Mouse (Mus musculus) gastrocnemius, adult 18-20 months (tissue): Measurements from ENCODE around the gene Opn4. TPM values are rescaled to one million over a fixed set of nuclear protein-coding genes. Genes with fewer than 3 reads are reported as not detected.
A peak's percentile ranks its signal among the peaks of the same experiment; 100 is the strongest.

ENCODE experiments used
- DNase-seq: peaks from one replicate; pipeline ENCODE4 v3.0.0; 2021; ENCODE audit warnings: low spot score
- long read RNA-seq, 2 experiments: library from polyadenylated mRNA; stranded (forward); transcript quantifications; one replicate each; pipeline ENCODE4 v2.0.0; 2021
- total RNA-seq, 2 experiments: library from RNA; stranded (reverse); gene quantifications; 2 replicates each; pipeline ENCODE4 v1.2.3; 2021

Opn4 gene
- not detected for total RNA-seq
- long read RNA-seq, experiment 1 = 0 reads
- long read RNA-seq, experiment 2 = 0 reads

DNA sequence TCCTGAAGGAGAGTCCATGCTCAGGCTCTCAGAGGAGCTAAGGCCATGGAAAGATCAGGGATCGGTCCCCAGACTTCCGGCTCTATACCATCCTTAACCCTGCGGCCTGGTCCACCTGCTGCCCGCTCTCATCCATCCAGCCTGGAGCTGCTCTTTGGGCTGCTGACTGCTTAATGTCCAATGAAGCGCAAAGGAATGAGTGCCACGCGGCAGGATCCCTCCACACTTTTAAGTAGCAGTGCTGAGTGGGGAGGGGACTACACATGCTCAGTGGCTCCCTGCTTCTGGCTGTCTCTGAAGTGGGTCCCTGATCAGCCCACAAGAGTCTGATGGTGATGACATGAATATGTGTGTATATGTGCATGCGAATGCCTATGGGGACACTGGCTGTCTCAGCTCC, at the start of gene Opn4:
Opn4 (minus strand) TSS at position 202 of the 400 bp plus-strand sequence.
- no peak for DNase-seq

DNA sequence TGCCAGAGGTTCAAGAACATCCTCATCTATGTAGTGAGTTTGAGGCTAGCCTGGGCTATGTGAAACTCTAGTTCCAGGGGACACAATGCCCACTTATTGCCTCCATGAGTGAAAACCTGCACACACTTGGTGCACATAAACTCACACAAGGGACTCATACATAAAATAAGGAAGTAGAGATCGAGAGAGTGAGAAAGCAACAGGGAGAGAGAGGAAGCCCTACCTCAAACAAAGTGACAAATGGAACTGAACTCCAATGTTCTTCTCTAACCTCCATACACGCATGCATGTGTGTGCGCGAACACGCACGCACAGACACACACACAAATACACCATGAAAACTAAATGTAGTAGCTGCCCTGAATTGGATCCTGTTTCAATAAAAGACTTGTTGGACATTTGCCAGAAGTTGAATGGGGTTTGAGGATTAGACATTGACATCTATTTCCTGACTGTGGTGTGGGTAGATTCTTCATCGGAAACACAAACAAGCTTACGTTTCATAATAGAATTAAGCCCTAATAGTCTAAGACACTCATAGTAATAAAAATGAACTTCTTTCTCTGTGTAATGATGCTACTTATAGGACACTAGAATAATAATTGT, 48.0 kb upstream of the Opn4 start:
- DNase-seq = no peak

DNA sequence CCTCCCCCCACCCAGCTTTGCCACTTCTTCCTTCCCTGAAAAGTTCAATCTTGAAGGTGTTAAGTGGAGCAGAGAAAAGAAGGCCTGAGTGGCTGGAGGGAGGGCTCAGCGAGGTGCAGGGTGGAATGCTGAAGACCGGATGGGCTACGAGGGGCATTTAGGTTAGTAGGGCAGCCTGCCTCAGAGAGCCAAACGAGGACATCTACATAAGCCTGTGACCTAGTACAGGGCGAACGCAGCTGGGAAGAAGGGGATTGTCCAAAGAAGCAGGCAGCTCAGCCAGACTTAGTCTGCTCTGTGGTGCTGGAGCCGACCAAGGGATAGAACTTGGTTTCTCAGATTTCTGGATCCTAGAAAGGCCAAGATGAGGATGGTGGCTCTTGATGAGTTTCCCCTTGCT, 44.2 kb upstream of the Opn4 start:
- DNase-seq = no peak

DNA sequence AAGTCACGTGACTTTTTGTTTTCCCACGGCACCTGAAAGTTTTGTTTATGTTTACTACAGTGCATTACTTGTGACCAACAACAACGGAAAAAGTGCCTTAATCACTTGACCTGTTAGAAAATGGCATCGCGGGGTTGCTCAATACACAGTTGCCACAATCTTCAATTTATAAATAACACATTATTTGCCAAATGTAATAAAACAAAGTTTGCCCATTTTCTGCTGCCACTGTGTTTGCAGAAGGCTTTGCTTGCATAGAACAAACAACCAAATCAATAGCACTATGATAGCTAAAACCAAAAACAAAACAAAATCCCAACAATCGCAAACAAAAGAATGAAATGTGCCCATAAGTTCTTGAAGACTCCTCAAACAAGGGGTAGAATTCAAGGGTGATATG, 35.8 kb upstream of the Opn4 start:
- no peak for DNase-seq

DNA sequence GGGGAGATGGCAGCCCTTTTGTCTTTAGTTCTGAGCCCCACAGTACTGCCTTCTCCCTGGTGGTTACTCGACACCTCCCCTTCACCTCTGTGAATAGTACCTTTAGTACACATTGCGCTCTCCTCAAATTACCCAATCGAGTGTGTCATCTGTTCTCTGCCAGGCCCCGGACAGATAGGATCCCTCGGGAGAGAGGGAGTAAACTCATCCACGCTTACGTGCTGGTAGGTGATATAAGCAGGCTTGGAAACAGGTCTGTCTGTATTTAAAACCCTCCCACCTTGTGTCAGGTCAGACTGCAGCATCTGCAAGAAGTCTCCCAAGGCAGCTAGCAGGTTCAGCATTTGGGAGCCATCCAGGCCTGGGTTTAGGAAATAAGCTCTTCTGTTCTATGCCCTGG, 35.2 kb upstream of the Opn4 start:
- DNase-seq = no peak

DNA sequence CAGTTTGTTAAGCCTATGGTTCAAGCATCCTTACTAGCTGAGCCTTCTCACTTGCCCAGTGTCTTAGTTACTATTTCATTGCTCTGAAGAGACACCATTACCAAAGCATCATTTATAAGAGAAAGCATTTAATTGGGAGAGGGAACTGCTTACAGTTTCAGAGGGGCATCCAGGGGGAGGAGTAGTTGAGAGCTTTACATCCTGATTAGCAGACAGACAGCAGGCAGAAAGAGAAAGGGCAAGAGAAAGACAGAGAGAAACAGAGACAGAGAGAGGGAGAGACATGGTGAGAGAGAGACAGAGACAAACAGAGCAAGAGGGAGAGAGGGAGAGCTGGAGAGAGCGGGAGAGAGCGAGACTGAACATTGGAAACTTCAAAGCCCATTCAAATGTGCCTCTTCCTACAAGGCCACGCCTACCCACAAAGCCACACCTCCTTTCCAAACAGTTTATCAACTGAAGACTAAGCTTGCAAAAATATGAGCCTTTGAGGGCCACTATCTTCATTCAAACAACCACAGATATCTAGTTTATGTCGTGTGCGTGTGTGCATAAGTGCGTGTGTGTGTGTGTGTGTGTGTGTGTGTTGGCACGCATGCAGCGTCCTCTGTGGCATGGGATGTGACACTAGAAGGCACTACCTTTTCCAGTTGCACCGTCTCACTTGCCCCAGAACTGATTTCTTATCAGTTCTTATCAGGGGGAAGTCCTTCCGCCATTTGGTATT, 32.9 kb upstream of the Opn4 start:
- DNase-seq = no peak

DNA sequence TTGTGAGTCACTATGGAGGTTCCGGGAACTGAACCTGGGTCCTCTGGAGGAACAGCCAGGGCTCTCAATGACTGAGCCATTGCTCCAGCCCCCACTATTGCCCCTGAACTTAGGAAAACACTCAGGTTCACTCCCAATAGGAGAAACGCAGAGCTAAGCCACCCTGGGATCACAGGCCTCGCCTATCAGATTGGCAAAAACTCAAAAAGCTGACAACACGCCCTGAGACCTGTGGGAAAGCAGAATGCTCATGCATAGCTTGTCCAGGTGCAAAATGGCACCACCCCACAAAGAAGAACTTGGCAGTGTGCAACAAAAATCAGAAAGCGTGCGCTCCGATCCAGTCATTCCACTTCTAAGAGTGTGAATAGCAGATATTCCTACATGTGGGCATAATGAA, 26.9 kb upstream of the Opn4 start:
- DNase-seq = no peak

DNA sequence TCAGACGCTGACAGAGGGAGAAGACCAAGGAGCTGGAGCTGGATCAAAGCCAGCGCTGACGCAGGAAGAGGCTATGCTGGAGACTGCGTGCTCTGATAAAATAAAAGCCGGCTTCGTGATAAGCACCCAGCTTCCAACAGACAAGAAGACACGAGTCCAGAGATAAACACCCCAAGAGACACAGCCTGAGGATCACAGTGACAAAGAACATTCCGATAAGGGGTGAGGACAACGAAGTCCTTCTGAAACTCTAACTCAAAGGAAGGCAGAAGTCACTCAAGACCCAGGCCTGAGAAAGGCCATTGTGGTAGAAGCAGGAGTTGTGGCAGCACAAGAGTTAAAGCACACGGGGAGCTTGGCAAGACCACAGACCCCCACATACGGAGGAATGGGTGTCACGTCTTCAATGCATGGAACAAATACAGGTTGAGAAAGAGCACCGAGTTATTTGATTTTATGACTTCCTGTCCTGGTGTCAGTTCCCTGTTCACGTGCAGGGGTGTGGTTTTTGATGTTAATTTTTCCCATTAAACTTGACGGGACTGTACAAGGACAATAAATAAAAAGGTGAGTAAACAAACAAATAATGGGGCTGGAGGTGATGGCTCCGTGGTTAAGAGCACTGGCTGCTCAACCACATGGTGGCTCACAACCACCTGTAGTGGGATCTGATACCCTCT, 23.7 kb upstream of the Opn4 start:
- no peak for DNase-seq

DNA sequence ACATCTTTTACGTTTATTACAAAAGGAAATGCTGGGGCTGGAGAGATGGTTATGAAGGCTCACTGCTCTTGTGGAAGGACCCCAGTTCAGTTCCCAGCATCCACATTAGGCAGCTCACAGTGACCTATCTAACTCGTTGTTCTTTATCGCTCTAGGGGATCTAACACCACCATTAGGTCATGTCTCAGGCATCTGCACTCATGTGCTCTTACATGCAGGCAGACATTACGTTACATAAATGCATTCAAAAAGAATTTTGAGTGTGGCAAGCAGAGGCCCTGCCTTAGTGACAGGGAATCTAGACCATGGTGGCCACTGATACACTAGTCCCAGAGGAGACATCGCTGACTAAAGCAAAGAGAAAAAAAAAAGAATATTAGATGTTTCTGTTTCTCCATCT, 23.1 kb upstream of the Opn4 start:
- no peak for DNase-seq

DNA sequence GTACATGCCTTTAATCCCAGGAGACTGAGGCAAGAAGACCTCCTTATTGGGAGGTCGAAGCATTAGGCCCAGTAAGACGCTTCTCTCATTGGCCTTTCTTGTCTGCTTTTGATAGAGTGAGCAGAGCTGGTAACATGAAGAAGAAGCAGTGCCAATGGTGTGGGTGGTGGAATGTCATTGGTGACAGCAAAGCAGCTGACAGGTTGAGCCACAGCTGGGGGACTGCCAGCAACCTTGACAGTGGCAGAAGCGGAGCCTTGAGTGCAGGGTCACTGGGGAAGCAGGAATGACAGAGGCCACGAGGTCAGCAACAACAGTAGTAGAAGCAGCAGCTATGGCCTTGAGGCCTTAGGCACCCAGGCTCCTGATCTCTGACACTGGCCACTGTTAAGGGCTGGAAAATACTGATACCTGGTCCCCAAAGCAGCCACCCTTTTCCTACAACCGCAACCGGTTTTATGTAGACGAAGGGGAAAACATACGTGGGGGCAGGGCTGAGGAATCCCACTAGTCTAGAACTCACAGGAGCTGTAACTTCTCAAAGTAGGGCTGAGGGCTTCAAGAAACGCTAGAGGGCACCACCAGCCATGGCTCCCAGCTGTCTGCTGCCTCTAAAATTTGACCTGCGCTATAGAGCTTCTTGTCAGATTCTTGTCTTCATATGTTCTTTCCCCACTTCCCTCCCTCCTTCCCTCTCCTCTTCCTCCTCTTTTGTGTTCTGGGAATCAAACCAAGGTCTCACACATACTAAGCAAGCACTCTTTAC, 20.9 kb upstream of the Opn4 start:
- DNase-seq = peak; percentile 50

DNA sequence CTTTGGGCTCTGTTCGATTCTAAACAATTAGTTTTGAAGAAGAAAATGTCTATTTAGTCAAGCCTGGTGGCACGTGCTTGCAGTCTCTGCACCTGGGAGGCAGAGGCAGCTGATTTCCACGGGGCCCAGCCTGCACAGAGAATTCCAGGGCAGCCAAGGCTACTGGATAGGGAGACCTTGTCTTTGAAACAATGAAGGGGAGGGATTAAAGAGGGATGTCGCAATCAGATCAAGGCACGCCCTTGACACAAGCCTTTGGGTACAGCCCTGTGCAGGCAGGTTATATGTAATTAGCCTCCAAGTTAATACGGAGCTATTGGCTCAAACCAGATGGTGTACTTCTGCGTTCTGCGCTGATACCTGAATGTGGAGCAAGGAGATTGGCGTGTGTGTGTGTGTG, 18.9 kb upstream of the Opn4 start:
- DNase-seq = no peak

DNA sequence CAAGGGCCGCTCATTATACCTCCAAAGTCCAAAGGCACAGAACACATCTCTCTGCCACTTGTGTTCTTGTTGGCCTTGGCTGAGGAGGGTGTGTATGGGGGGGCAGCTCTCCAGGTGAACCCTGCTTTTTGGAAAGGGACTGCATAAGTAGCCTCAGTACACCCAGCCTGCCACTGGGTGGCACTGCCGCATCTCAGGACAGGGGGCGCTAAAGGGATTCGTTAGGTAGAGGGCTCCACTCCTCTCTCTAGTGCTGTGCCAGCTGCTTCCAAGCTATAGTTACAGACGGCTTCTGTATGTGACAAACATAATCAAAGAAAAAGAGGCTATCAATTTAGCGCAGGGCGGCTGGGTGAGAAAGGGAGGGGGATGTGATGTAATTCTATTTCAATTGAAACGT, 16.9 kb upstream of the Opn4 start:
- peak; percentile 86 for DNase-seq

DNA sequence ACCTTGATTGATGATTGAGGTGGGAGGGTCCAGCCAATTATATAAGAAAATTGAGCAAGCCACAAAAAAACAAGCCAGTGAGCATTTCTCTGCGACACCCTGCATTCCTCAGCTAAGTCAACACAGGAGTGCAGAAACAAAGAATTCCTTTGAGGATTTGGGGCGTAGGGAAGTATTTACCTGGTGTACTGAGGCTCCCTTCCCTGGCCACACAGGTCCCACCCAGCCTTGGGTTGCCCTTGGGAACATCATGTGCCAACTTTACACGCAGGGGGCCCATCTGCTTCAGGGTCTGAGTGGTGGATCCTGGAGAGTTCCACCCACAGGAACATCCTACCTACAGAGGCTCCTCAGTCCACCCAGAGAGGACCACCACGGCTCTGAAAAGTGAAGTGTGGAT, 15.7 kb upstream of the Opn4 start:
- DNase-seq = no peak

DNA sequence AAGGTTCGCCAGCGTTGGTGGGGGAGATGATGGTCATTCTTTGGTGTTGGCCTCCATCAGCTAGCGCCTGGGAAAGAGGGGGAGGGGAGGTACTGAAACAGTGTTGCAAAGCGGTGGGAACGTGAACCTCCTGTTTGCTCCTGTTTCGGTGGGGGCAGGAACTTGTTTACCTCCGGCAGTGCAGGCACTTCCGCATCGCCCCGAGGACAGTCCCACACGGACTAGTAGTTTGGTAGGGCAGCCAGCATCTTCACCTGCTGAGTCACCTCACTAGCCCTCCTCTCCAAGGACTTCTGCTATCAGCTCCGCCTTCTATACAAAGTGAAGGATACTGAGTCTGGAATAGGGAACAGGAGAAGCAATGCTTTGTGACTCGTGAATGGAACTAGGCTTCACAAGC, 15.1 kb upstream of the Opn4 start:
- no peak for DNase-seq

DNA sequence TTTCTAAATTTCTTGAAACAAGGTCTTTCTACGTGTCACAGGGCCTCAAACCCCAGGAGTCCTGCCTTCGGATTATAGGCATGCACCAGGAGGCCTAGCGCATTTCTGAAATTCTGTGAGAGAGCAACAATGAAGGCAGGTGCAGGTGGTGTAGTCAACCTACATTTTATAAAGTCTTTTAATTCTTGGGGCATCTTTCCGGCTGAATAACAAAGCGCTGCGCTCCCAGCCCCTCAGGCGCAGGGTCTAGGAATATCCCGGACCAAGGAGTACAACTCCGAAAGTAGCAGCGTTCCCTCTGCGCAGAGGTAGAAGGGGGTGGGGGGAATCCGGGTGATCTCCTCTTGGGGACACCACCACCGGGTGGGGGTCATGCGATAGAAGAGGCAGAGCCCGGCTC, 14.6 kb upstream of the Opn4 start:
- no peak for DNase-seq

DNA sequence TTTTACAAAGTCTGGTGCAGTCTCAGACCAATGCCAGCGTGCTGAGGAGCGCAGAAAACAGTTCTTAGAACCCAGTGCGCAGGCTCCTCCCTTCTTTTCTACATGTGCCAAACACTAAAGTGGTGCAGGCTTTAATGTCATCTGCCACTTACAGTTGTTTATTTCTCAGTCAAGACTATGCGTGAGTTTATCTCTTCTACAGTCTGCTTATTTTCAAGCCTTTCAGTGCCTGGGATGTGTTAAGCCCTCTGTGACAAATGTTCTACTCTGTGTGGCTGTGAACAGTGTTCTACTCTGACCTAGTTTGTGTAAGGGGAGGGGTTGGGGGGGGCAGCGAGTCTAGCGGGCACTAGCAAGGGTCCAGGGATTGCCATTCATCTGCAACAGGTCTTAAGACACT, 13.6 kb upstream of the Opn4 start:
- DNase-seq = no peak

DNA sequence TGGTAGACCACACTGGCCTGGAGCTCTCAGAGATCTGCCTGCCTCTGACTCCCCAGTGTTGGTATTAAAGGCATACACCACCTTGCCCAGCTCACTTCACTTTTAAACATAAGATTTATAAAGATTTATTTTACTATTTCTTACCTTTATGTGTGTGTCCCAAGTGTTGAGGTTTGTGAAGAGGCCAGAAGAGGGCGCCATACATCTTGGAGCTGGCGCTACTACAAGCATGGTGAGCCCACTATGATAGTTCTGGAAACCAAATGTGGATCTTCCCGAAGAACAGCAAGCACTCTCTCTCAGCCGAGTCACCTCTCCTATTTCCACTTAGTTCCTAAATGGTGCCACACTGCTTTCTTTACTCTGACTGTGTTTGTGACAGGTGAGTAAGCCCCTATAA, 12.3 kb upstream of the Opn4 start:
- no peak for DNase-seq

DNA sequence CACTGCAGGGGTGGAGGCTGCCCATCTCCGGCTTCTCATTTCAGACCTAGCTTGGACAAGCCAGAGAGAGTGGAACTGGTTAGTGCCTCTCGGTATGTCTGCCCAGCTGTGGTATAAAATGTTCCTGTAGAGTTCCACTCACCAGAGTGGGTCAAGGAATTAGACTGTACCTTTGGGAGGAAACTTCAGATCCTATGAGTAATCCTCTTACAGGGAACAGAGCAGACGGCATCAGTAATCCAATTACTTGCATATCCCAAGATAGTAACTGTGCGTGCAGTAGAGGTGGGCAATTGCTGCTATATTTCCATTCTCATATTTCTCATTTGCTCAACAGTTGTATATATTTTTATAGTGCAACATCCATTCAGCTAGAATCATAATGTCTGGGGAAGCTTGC, 11.6 kb upstream of the Opn4 start:
- DNase-seq = no peak

DNA sequence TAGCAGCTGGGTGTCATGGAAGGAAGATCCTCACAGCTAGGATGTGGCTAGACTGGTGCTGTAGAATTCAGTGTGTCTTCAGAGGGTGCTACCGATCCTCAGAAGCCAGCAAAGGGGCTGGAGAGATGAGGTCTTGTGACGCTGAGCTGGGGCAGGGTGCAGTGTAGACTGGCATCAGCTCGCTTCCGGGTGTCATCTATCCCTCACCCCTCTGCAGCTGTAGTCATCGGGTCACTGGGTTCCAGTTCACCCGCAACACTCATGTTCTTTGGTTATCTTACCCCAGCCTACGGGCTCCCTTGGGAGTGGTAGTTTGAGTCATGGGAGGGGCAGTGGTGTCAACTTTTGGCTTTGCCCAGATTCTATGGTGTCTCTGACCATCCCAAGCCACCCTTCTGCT, 2.0 kb upstream of the Opn4 start:
- DNase-seq = no peak

DNA sequence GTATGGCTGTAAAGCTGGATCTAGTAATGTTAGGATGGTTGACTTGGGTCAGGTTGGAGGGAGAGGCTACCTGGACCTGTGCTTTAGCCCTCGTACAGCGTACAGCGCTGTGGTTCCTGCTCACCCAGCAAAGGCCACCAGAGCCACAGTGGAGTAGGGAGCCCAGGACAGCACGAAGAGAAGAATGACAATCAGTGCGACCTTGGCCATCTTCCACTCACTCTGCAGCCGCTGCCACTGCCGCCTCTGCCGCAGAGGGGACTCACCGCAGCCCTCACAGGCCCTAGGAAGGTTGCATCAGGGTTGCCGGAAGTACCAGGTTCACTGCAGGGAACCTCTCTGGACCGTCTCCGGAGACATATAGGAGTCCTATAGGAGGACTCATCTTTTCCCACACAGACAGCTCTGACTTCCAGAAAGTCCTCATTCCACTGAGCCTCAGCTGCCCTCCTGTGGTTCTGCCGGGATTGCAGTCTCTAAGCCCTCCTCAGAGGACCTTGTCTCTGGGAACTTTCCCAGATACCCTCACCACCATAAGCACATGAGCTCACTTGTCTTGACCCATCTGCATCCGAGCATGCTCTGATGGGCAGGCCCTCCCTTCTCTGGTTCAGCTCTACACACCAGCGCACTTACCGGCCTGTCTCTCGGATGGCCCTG, 4.2 kb downstream of the Opn4 start:
- no peak for DNase-seq

DNA sequence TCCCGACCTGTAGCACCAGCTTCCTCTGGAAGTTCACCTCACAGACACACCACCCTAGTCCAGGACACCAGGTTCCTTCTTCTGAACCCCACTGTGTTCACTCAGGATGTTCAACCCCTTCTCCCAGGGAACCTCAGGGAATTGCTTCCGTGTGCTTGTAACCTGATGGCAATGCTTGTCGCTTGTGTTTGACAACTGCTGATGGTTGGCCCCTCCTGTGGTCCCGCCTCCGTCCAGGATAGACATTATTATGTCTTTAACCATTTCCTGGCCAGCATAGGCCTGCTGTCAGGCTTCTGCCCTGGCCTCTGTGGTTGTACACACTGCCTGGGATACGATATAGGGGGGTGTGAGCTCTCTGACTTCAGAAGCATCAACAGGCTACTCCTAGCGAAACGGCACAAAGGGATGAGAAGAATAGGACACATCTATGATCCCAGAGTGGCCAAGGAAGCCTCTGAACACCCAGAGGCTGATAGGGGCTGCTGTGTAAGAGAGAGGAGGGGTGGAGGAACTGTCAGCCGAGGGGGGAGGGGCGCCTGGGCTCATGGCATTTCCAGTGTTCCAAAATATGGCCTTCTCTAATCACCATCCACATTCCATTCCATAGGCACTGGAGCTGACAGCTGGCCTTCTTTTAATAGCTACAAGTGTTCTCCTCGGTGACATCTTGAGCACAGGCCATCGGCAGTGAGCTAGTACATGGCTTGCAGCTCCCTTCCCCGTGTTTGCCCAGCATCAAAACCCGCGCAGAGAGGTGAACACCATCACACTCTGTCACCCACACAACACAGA, 8.0 kb downstream of the Opn4 start:
- DNase-seq = peak; percentile 72
